Mouse (Mus musculus): ENCODE data around the gene Nme1.

Gene Nme1

DNA sequence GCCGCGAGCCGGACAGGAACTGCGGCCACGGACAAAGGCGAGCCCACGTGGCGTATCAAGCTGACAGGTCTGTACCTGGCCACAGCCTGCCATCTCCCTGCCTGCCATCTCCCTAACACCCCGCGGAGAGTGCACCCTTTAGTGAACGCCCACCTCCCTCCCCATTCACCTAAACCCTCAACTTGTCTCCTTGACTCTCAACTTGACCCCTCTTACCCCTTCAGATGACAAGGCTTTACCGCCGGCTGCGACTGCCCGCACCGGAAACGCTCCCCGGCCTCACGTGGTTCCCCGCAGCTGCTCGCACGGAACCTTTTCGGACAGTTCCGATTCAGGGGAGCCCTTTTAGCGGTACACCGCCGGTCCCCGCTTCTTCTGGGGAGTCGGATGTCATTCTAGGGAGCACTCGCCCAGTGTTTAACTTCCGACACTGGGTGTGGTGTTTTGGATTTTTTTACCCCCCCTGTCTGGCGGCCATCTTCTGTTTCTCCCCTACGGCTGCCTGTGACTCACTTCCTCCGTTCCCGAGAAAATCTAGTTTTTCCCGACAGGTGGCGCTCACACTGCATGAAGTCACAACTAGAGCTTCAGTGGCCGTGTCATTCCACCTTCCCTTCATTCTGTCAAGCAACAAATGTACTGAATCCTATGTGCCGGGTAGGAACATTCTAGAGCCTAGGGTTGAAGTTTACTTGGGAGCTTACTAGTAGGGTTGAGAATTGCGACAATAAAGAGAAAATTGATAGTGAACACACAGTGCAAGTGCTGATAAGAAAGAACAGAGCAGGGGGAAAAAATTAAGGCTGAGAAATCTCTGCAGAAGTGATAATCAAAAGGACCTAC, at the start of gene Nme1, which contains the start of gene Gm20390:
TSS of gene Nme1 (minus strand) at position 517 of the 843 bp plus-strand sequence.
TSS of gene Gm20390 (minus strand) at position 289 of the 843 bp plus-strand sequence.
- DNase-seq (ENCODE audit: low read depth in 2 of 2, low spot score in 2 of 2) = peak; percentile 99

DNA sequence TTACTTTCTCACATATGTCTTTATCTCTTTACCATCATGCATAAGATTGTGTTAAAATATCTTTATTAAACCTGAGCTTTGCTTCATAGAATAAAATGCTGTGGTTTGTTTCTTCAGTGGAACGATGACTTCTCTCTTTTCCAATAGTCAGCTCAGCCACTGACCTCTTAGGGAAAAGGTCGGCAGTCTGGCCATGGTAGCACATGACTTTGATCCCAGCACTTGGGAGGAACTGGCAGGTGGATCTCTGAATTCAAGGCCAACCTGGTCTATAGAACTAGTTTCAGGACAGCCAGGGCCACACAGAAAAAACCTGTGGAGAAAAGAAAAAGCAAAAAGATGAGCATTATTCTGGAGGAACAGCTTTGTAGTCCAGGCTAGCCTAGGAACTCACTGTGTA, 35.0 kb upstream of the Nme1 start:
- DNase-seq (ENCODE audit: low read depth in 2 of 2, low spot score in 2 of 2) = no peak

DNA sequence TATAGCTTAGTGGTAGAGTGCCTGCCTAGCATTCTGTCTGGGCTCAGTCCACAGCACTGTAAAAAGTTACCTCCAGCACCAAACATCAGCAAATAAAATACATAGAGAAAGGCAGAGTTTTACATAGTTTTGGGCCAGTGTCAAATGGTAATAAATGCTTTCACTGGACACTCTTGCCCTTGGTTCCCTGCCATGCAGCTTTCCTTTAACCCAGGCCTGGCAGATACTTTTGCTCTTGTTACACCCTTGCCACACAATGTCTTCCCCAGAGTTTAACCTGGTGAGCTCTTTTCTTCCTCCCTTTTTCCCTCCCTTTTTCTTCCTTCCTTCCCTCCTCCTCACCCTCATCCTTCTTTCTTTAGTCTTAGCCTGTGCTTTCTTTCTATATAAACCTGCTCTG, 31.0 kb upstream of the Nme1 start:
- no peak for DNase-seq (ENCODE audit: low read depth in 2 of 2, low spot score in 2 of 2)

DNA sequence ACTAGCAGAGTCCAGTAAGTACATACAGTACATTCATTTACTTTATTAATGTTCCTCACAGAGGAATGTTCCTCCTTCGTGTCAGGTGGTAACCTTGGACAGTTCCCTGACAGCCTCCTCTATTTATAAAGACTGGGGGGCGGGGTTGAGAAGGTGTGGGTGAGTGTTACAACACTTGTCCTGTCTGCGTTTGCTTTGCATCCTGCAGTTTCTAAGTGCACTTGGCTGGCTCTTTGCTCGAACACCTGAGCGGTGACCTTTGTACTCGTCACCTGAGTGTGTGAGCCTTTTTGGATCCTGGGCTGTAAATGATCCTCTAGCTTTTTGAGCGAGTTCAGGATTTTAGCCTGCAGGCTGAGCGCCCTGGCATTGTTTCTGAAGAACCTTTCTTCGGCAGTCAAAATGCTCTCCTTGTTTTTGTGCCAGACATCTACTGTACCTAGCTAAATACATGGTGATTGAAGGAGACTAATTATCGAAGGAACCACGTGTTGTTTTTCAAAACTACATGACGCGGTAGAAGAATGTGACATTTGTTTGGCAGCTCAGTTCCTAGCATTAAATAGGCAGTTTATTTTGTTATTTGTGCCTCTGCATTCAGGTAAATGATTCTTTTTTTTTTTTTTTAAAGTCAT, 28.9 kb upstream of the Nme1 start:
- DNase-seq (ENCODE audit: low read depth in 2 of 2, low spot score in 2 of 2) = peak; percentile 23 to 32

DNA sequence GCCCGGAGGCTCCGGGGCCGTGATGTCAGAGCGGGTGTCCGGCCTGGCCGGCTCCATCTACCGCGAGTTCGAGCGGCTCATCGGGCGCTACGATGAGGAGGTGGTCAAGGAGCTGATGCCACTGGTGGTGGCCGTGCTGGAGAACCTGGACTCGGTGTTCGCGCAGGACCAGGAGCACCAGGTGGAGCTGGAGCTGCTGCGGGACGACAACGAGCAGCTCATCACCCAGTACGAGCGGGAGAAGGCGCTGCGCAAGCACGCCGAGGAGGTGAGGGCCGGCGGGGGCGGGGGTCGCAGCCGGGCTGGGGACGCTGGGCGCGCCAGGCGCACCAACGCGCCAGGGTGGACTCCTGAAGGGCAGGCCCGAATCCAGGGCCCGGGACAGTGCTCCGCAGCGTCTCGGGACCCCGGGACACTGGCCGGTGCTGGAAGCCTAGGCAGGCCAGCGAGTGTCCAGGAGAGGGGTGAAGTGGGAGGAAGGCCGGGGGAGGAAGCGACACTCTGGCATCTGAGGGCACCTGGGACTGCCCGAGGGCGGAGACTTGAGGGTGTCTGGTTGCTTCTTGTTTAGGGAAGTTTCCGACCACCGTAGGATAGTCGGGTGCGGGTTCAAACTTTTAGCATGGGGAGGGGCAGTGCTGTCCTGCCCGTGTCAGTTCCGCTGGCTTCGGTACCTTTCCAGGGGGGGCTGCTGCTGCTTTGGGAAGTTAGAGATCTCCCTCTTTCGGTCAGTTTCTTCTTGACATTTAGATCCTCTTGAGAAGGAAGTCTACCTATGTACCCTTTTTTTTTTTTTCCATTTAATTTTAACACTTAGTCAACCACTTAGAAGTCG, 28.2 kb upstream of the Nme1 start:
- DNase-seq (ENCODE audit: low read depth in 2 of 2, low spot score in 2 of 2) = peak; percentile 46 to 55

DNA sequence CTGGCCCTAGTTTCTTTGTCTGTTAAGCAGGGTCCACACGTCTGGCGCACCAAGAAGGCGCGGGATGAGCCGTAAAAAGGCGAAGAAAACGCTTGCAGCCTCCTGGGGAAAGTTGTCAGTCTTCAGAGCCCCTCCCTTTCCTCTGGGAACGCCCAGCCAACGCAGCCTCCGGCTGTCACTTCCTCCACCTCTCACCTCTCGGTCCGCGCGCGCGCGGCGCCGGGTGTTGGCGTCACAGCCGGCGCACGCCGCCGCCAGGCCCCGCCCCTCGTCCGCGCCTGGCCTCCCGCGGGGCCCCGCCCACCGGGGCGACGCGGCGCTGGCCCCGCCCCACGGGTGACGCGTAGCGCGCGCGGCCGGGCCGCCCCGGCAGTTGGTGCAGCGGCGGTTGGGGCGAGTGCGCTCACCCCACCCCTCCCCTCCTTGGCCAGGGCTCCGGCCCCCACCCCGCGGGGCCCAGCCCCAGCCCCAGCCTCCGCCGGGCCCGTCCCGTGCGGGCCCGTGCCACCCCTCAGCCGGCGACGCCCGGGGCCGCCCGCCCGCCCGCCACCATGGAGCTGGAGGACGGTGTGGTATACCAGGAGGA, 27.5 kb upstream of the Nme1 start, which contains the start of gene Spag9:
TSS of gene Spag9 (plus strand) at position 372 of the 586 bp plus-strand sequence.
- DNase-seq (ENCODE audit: low read depth in 2 of 2, low spot score in 2 of 2) = peak; percentile 90 to 91

DNA sequence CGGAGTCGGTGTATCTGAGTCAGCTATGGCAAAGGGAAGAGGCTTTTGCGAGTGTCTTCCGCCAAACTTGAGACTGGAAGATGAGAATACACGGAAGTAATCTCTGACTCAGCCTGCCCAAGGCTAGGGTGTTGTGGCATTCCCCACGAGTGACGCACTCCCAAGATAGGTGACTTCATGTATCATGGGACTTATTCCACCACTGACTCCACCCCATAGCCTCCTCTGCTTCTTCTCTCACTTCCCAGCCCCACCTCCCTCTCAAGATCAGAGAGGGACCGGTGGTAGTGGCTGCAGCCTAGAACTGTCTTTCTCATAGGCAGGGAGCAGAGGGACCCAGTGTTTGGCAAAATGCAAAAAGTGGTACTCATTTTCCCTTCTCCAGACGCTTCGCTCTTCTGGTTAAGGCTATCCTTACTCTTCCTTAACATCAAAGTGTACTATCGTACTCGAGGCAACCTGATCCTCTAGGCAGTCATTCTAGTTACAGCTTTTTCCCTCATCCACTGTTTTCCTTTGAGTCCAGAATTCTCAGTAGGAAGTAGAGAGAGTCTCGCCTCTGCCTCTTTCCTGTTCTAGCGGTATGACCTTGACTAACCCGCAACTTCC, 26.9 kb upstream of the Nme1 start:
- DNase-seq (ENCODE audit: low read depth in 2 of 2, low spot score in 2 of 2) = peak; percentile 82 to 83

DNA sequence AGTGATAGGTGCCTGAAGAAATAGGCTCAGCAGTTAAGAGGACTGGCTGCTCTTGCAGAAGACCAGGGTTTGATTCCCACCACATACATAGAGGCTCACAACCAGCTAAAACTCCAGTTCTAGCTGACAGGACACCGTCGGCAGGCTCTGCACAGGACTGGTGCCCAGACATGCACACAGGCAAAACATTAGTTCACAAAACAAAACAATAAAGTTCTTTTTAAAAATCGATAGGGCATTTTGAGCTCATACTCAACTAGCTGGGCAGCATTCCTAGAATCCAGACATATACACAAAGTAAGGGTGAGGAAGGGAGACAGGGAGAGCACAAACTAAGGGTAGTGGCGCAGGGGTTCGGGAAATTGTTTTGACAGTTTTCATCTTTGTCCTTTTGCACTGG, 26.2 kb upstream of the Nme1 start:
- no peak for DNase-seq (ENCODE audit: low read depth in 2 of 2, low spot score in 2 of 2)

DNA sequence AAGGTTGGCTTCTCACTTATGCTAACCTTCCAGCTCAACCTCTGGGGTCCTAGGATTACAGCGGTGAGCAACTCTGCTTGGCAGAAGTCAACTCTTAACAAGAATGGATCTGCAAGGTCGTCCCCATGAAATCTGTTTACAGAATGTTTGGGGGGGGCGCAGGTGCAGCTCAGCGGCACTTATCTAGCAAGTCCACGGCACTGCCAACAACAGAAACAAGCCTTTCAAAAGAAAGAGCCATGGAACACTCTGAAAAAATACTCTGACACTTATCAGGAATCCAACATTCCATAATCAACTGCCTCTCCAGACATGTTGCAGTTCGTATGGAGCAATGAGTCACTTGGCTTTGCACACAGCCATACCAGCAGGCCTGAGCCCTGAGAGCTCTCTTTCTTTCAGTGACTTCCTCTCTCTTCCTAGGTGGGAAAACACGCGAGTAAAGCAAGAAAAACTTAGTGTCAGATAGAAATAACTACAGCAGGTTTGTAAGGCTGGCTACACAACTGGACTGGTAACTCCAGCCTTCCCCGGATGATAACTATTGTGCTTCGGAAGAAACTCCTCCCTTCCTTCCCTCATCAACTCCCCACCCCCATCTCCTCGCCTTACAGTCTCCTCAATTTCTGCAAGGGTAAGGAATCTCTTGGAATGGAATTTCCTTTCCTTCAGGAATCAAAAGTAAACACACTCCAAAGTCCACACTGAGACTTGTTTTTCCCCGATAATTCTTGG, 20.2 kb upstream of the Nme1 start:
- DNase-seq (ENCODE audit: low read depth in 2 of 2, low spot score in 2 of 2) = no peak

DNA sequence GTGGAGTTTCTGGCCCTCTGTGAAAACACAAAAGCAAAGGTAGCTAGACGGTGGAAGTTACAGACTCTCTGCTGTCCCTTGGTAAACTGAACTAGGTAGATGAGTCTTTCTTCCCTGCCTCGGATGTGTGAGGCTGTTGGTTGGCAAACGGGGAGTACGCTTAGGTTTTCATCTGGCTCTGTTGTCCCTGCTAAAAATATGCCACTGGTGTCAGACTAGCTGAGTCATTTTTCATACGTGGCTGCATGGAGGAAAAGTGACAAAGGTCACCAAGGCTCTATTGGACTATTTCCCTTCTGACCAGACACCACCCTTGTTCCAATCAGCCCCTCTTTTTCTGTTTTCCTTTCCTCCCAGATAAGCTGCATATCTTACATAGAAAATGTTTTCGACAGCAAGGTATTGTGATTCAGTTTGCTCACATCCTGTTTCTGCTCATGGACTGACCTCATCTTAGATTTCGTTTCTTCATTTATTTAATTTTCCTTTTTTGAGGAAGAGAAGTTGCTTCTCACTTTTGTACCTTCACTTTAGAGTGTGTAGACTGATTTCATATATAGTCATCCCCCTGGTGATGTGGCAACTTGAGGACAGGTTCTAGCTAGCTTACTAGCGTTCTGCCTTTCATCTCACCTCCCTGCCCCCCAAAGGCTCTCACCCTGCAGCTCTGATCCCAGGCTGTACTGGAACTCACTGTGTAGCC, 19.5 kb upstream of the Nme1 start:
- no peak for DNase-seq (ENCODE audit: low read depth in 2 of 2, low spot score in 2 of 2)

DNA sequence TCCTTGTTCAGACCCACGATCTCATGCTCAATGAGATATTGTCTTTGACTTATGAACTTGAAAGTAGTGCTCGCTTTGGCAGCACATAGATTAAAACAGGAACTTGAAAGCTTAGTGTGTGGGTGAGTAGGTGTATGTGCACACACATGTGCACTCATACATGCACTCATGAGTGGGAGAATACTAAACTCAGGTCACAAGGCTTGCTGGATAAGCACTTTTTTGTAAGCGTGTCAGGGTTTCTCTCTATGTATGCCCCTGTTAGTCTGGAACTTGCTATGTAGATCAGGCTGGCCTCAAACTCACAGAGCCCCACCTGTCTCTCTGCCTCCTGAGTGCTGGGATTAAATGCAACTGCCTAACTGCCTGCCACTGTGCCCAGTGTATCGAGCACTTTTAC, 18.7 kb upstream of the Nme1 start:
- DNase-seq (ENCODE audit: low read depth in 2 of 2, low spot score in 2 of 2) = no peak

DNA sequence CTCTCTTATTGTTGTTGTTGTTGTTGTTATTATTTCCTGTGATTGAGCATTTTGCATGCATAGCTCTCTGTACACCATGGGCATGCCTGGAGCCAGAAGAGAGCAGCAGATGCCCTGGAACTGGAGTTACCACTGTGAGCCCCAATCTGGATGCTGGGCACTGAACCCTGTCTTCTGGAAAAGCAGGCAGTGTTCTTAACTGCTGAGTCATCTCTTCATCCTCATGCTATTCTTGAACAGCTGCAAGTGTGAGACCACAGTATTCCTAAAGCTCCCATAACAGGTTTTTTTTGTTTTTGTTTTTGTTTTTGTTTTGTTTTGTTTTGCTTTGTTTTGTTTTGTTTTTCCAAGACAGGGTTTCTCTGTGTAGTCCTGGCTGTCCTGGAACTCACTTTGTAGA, 18.0 kb upstream of the Nme1 start:
- no peak for DNase-seq (ENCODE audit: low read depth in 2 of 2, low spot score in 2 of 2)

DNA sequence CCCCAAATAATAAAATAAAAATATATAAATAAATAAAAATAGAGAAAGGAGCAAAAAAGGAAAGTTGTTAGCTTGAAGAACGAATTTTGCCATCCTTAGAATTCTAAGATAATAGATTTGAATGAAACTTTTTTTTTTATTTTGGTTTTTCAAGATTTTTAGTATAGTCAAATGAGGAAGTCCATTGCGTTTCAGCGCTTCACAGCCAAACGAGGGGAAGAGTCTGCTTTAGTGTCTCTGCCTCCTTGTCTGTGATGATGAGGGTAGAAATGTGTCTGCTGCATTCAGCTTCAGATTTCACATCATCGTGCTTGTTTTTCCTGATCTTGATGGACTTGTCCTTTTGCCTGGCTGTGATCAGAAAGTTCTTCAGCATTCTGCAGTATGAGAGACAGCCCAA, 16.9 kb upstream of the Nme1 start:
- no peak for DNase-seq (ENCODE audit: low read depth in 2 of 2, low spot score in 2 of 2)

DNA sequence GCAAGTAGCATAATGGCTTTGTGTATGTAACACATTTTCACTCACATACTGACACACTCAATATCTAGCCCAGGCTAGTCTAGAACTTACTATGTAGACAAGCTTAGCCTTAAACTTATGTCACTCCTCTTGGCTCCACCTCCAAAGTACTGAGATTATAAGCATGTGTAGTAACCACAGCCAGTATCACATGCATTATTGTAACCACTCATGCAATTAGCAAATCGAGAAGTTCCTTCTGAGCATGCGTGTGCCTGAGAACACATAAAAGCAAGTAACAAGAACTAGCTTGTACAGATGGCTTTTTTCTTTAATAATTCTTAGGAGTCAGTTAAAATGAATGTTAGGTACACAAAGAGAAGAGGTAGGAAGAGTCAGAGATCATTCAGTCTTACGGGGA, 16.3 kb upstream of the Nme1 start:
- DNase-seq (ENCODE audit: low read depth in 2 of 2, low spot score in 2 of 2) = no peak

DNA sequence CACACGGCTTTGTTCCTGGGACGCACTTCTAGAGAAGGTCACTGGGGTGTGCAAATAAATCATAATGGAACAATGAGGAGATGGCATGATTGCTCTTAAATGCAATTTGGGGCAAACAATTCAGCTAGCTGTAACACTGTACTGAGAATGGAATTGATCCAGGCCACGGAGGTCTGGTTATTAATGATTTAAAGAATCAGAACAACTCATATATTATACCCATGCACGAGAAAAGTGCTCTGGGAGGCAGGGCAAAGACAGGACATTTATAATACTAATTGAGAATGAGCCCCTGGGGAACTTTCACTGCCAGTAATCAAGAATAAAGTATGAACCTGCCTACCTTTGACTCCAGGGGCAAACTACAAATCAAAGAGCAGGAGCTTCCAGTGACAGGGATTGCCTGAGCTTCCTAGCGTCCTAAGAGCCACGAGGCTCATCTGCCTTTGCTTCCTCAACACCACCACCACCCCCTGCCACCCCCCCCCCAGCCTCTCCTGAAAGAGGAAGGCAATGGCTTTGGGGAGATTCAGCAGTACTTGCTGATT, 11.3 kb upstream of the Nme1 start:
- DNase-seq (ENCODE audit: low read depth in 2 of 2, low spot score in 2 of 2) = no peak

DNA sequence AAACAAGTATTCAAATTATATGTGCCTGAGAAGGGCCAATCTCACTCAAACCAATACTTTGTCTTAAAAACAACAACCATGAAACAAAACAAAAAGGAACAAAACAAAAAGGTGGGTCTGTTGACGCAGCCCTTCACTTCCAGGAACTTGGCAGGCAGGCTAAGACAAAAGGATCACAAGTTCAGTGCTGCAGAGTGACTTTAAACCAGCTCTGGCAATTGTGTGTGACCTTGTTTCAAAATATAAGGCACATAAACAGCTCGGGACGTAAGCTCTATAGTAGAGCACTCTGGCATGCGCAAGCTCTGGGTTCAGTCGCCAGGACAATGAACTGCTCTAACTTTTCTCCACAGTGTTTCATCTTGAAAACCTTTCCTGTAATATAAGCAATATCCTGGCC, 4.6 kb upstream of the Nme1 start:
- no peak for DNase-seq (ENCODE audit: low read depth in 2 of 2, low spot score in 2 of 2)

DNA sequence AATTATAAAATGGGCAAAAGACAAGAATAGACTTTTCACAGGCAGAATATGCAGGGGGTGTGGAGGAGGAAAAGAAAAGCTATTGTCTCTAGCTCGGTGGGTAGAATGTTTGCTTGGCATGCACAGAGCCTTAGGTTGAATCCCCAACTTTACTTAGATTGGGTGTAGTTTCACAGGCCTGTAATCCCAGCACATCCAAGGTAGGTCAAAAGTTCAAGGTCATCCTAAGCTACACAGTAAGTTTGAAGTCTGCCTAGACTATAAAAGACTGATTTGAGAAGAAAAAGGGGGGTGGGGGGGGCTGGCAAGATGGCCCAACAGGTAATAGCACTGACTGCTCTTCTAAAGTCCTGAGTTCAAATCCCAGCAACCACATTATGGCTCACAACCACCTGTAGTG, 1.5 kb upstream of the Nme1 start:
- no peak for DNase-seq (ENCODE audit: low read depth in 2 of 2, low spot score in 2 of 2)

DNA sequence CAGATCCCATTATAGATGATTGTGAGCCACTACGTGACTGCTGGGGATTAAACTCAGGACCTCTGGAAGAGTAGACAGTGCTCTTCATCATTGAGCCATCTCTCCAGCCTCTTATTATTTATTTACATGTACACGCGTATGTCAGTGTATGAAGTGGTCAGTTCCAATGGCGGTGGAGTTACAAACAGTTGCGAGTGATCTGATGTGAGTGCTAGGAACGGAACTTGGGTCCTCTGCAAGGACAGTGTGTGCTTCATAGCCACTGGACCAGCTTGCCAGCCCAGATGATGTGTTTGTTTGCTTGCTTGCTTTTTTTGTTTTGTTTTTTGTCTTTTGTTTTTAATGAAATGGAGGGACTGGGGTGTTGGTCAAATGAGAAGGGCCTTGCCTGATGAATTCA, 850 bp upstream of the Nme1 start:
- DNase-seq (ENCODE audit: low read depth in 2 of 2, low spot score in 2 of 2) = no peak

DNA sequence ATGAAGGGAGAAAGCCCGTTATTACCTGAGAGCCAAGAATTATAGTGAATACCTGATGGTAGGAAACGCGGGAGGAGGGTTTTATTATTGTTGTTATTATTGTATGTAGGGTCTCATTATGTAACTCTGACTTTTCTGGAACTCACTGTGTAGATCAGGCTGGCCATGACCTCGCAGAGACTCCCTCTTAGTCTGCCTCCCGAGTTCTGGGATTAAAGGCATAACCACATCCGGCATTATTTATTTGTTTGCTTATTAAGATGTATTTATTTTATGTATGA, 467 bp upstream of the Nme1 start:
- no peak for DNase-seq (ENCODE audit: low read depth in 2 of 2, low spot score in 2 of 2)

DNA sequence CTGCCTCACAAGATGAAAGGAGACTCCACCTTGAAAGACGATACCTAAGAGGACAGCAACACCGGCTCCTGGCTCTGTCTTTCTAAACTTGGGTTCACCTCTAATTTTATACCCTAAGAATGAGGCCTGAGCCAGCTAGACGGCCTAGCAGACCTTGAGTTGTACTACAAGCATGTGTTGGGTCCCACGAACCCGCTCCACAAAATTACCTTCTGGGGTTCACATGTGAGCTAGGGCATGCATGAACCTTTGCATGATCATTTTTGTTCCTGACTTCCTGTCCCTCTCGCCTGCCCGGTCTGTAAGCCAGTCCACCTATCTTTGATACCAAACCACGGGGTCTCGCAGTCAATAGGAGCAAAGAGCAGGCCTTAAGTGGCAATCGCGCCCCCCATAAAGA, 940 bp downstream of the Nme1 start:
- DNase-seq (ENCODE audit: low read depth in 2 of 2, low spot score in 2 of 2) = no peak
